Mouse (Mus musculus): ENCODE measurements around the gene Tsx. TPM values are rescaled to one million over a fixed set of nuclear protein-coding genes. Genes with fewer than 3 reads are reported as not detected.

Tsx gene
- 0.07 TPM in 1 of 2 replicates, not detected in the other for polyA plus RNA-seq (2012; rRNA removed)
- polyA plus RNA-seq (2014; fragmentation: Nextera tagmentation; extraction: Ambion mirVana): not detected in 2 replicates

- no peak for ATAC-seq (ENCODE audit: insufficient read depth)
- TF ChIP-seq CTCF (IDR thresholded peaks at IDR 0.05; ENCODE audit: low read depth) (no peak), EP300 (IDR thresholded peaks at IDR 0.05; ENCODE audit: low read depth) (no peak)
- Histone ChIP-seq H3K27ac (no peak within 1 kb of the TSS), H3K4me2 (ENCODE audit: low read depth) (no peak within 1 kb of the TSS), H3K9ac (replicated peaks) (no peak within 1 kb of the TSS), H3K27me3 (ENCODE audit: control insufficient read depth, insufficient read depth, low read length) (no peaks in the 10 kb centered on the region; the same call in 1 of the 2 replicates), H3K9me3 (ENCODE audit: control insufficient read depth, low read length) (no peaks in the 10 kb centered on the region), H3K4me3 (ENCODE audit: insufficient read depth in 1 of 2, low read depth in 2 of 2, low read length in 2 of 2) (no peak within 1 kb of the TSS), H3K4me1 (replicated peaks; ENCODE audit: control insufficient read depth in 2 of 2, insufficient read depth in 2 of 2, low read length in 1 of 2) (no peaks in the 10 kb centered on the region), H3K36me3 (replicated peaks; ENCODE audit: control insufficient read depth, insufficient read depth, low read depth) (no peaks in the 10 kb centered on the region)
- DNase-seq (ENCODE audit: low read depth in 3 of 3, low spot score in 3 of 3): no peak
- 54% methylated on average over 5 of the region's 5 CpGs for WGBS (ENCODE audit: insufficient replicate concordance)
Measured at GRCm38 (mm10) chrX:103414167-103414566, at the start of gene Tsx. TSS of gene Tsx (plus strand) at chrX:103414467.

- 64% methylated on average over 5 of the region's 5 CpGs for WGBS (ENCODE audit: insufficient replicate concordance)
- no peak overlapping the region for H3K9ac ChIP-seq (replicated peaks)
- no peaks in the 10 kb centered on the region for H3K4me1 ChIP-seq (replicated peaks; ENCODE audit: control insufficient read depth in 2 of 2, insufficient read depth in 2 of 2, low read length in 1 of 2)
- TF ChIP-seq EP300 (IDR thresholded peaks at IDR 0.05; ENCODE audit: low read depth) (no peak), CTCF (IDR thresholded peaks at IDR 0.05; ENCODE audit: low read depth) (no peak)
- no peak overlapping the region for H3K4me3 ChIP-seq (ENCODE audit: insufficient read depth in 1 of 2, low read depth in 2 of 2, low read length in 2 of 2)
- no peak overlapping the region for H3K4me2 ChIP-seq (ENCODE audit: low read depth)
- ATAC-seq (ENCODE audit: insufficient read depth): no peak
- no peaks in the 10 kb centered on the region for H3K9me3 ChIP-seq (ENCODE audit: control insufficient read depth, low read length)
- no peak for DNase-seq (ENCODE audit: low read depth in 3 of 3, low spot score in 3 of 3)
- H3K36me3 ChIP-seq (replicated peaks; ENCODE audit: control insufficient read depth, insufficient read depth, low read depth): no peaks in the 10 kb centered on the region
- no peaks in the 10 kb centered on the region; the same call in 1 of the 2 replicates for H3K27me3 ChIP-seq (ENCODE audit: control insufficient read depth, insufficient read depth, low read length)
- no peak overlapping the region for H3K27ac ChIP-seq
Measured at GRCm38 (mm10) chrX:103366201-103366600, 48.1 kb upstream of the Tsx start.

- Histone ChIP-seq H3K4me3 (ENCODE audit: insufficient read depth in 1 of 2, low read depth in 2 of 2, low read length in 2 of 2) (no peak overlapping the region), H3K36me3 (replicated peaks; ENCODE audit: control insufficient read depth, insufficient read depth, low read depth) (no peaks in the 10 kb centered on the region), H3K9me3 (ENCODE audit: control insufficient read depth, low read length) (no peaks in the 10 kb centered on the region), H3K9ac (replicated peaks) (no peak overlapping the region), H3K27me3 (ENCODE audit: control insufficient read depth, insufficient read depth, low read length) (no peaks in the 10 kb centered on the region; the same call in 1 of the 2 replicates), H3K4me2 (ENCODE audit: low read depth) (no peak overlapping the region), H3K4me1 (replicated peaks; ENCODE audit: control insufficient read depth in 2 of 2, insufficient read depth in 2 of 2, low read length in 1 of 2) (no peaks in the 10 kb centered on the region), H3K27ac (no peak overlapping the region)
- ATAC-seq (ENCODE audit: insufficient read depth) (no peak), DNase-seq (ENCODE audit: low read depth in 3 of 3, low spot score in 3 of 3) (no peak)
- 52% methylated on average over 3 of the region's 3 CpGs for WGBS (ENCODE audit: insufficient replicate concordance)
- TF ChIP-seq CTCF (IDR thresholded peaks at IDR 0.05; ENCODE audit: low read depth): no peak
- TF ChIP-seq EP300 (IDR thresholded peaks at IDR 0.05; ENCODE audit: low read depth): no peak
Measured at GRCm38 (mm10) chrX:103368650-103369049, 45.6 kb upstream of the Tsx start.

GRCm38 (mm10) chrX:103371221-103371620 lies 43.0 kb upstream of the Tsx start:
- Histone ChIP-seq H3K9ac (replicated peaks) (no peak overlapping the region), H3K9me3 (ENCODE audit: control insufficient read depth, low read length) (no peaks in the 10 kb centered on the region), H3K4me3 (ENCODE audit: insufficient read depth in 1 of 2, low read depth in 2 of 2, low read length in 2 of 2) (no peak overlapping the region), H3K4me1 (replicated peaks; ENCODE audit: control insufficient read depth in 2 of 2, insufficient read depth in 2 of 2, low read length in 1 of 2) (no peaks in the 10 kb centered on the region), H3K4me2 (ENCODE audit: low read depth) (no peak overlapping the region), H3K27ac (no peak overlapping the region), H3K27me3 (ENCODE audit: control insufficient read depth, insufficient read depth, low read length) (no peaks in the 10 kb centered on the region; the same call in 1 of the 2 replicates), H3K36me3 (replicated peaks; ENCODE audit: control insufficient read depth, insufficient read depth, low read depth) (no peaks in the 10 kb centered on the region)
- DNase-seq (ENCODE audit: low read depth in 3 of 3, low spot score in 3 of 3) (no peak), ATAC-seq (ENCODE audit: insufficient read depth) (no peak)
- TF ChIP-seq CTCF (IDR thresholded peaks at IDR 0.05; ENCODE audit: low read depth) (no peak), EP300 (IDR thresholded peaks at IDR 0.05; ENCODE audit: low read depth) (no peak)
- WGBS (ENCODE audit: insufficient replicate concordance): 47% methylated on average over 2 of the region's 2 CpGs

GRCm38 (mm10) chrX:103371627-103372026 lies 42.6 kb upstream of the Tsx start:
- peak; percentile 23; the same call in 1 of the 2 replicates for TF ChIP-seq CTCF (IDR thresholded peaks at IDR 0.05; ENCODE audit: low read depth)
- TF ChIP-seq EP300 (IDR thresholded peaks at IDR 0.05; ENCODE audit: low read depth): no peak
- no peaks in the 10 kb centered on the region; the same call in 1 of the 2 replicates for H3K27me3 ChIP-seq (ENCODE audit: control insufficient read depth, insufficient read depth, low read length)
- no peak for ATAC-seq (ENCODE audit: insufficient read depth)
- H3K36me3 ChIP-seq (replicated peaks; ENCODE audit: control insufficient read depth, insufficient read depth, low read depth): no peaks in the 10 kb centered on the region
- WGBS (ENCODE audit: insufficient replicate concordance): 26% methylated on average over 2 of the region's 2 CpGs
- H3K9ac ChIP-seq (replicated peaks): no peak overlapping the region
- no peaks in the 10 kb centered on the region for H3K4me1 ChIP-seq (replicated peaks; ENCODE audit: control insufficient read depth in 2 of 2, insufficient read depth in 2 of 2, low read length in 1 of 2)
- no peak overlapping the region for H3K4me3 ChIP-seq (ENCODE audit: insufficient read depth in 1 of 2, low read depth in 2 of 2, low read length in 2 of 2)
- no peak for DNase-seq (ENCODE audit: low read depth in 3 of 3, low spot score in 3 of 3)
- no peaks in the 10 kb centered on the region for H3K9me3 ChIP-seq (ENCODE audit: control insufficient read depth, low read length)
- no peak overlapping the region for H3K4me2 ChIP-seq (ENCODE audit: low read depth)
- H3K27ac ChIP-seq: no peak overlapping the region
